Mouse (Mus musculus): ENCODE results near the gene Stk31.
A peak's percentile ranks its signal among the peaks of the same experiment; 100 is the strongest.
"Not testable (repeated sequence)": the region's sequence is repeated elsewhere in the genome, so short reads cannot be mapped to it uniquely, and the experiment has no call there.

The Stk31 gene

DNA sequence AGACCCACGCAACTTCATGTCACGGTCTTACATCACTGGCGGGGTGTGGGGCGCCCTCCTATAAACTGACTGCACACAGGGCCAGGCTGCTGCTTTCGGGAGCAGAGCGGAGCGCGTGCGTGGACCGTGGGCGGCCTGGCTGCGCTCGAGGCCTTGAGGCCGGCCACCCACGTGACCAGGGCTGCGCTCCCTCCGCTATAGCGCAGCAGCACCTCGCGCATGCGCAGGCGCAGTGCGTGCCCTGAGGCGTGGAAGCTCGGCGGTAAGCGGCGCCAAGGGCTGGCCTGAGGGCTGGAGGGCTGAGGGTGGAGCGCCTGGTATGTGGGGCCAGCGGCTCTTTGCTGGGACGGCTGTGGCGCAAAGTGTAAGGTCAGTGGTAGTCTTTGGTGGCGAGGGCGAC is at the start of gene Stk31:
TSS of gene Stk31 (plus strand) at position 289 of the 400 bp plus-strand sequence.
- no peak for DNase-seq (ENCODE audit: low spot score in 2 of 2)

DNA sequence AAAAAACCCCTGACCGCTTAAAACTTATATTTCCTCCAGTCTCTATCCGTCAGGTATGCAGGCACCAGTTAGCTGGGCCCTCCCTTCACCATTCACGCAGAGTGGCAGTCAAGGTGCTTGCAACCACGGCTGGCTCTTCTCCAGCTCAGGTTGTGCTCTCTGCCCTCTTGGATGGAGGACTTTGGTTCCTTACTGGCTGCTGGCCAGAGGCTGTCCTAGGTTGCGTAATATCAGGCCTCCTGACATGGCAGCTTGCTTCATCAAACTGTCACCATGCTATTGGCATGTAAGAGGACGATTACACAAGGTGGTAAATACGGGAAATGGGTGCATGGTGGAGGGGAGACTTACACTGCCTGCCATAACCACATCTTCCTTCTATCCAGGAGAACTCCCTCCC is 45.6 kb upstream of the Stk31 start:
- DNase-seq (ENCODE audit: low spot score in 2 of 2), result no peak

DNA sequence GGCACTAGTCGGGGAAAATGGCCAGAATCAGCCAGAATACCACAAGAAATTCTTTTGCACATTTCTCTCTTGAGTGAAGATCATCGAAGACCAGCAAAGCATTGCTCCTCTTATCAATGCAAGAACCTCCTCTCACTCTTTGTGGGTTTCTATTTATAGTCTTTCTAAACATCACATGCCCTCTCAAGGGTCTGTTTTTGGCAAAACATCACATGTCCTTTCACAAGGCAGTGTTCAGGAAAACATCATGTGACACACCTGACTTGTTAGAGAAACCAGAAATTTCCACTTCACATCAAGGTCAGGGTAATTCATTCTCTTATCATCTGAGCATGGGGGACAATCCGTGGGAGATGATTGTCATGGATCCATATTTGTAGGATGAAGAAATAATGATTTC is 40.8 kb upstream of the Stk31 start:
- no peak for DNase-seq (ENCODE audit: low spot score in 2 of 2)

- no peak for DNase-seq (ENCODE audit: low spot score in 2 of 2)
These were observed 40.2 kb upstream of the Stk31 start for GRCm38 (mm10) chr6:49355171-49355570.

GRCm38 (mm10) chr6:49360420-49360819 is 35.0 kb upstream of the Stk31 start:
- peak in 1 of 2 experiments; percentile 11 for DNase-seq (ENCODE audit: low spot score in 2 of 2)

DNA sequence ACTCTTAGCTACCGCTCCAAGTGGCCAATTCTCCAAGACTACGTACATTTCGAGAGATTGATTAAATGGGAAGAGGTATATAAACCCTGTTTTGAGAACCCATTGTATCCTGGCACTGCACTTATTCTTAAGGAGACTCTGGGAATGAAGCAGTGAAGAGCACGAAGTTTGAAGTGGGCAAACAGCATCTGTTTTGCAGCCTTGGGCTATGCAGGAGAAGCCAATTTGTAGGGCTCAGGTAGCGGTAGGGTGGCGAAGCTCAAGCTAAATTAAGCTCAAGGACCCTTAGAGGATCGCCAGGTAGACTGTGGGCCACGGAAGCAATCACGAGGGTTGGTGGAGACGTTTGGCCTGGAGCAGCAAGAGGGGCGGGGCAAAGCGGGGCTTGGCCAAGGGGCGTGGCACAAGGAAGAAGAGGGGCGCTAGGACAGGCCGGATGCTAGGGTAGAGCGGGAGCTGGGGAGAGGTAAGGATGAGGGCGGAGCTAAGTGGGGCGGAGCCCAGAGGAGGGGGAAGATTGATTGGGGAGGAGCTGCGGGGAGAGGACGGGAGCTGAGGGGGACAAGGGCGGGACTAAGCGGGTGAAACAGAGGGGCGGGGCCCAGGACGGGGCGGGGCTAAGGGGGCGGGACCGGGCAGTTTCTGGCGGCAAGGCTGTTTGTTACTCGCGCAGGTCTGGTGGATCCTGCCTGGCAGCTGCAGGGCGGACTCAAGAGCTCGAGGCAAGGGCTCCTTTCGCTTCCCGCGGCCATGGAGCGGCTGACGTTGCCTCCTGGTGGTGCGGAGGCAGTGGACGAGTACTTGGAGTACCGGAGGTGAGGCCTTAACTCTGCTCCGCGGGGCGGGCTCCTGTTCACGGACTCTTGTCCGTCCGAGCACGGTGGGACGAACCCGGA is 28.0 kb upstream of the Stk31 start, which contains the start of gene Fam221a:
TSS of gene Fam221a (plus strand) at position 581 of the 896 bp plus-strand sequence.
- peak; percentile 92 to 96 for DNase-seq (ENCODE audit: low spot score in 2 of 2)

DNA sequence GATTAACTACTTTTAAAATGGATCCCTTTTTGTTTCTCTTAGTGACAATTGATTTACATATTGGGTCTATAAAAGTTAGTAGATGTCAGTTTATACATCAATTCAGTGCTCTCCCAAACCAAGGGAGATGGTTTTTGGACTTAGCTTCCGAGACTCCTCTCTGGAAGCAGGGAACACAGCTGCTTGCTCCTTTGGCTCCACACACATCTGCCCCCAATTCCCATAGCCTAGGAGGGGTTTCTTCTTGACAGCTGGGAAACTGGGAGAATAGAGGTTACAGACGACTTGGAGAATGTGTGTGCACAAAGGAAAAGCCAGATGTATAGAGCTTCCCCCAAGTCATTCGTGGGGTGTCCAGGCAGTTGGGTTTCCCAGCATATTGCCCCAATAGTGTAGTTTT is 27.2 kb upstream of the Stk31 start:
- no peak for DNase-seq (ENCODE audit: low spot score in 2 of 2)

- no peak for DNase-seq (ENCODE audit: low spot score in 2 of 2)
These were observed 22.7 kb upstream of the Stk31 start for GRCm38 (mm10) chr6:49372705-49373104.

- DNase-seq (ENCODE audit: low spot score in 2 of 2), result no peak
These were observed 21.5 kb upstream of the Stk31 start for GRCm38 (mm10) chr6:49373943-49374342.

GRCm38 (mm10) chr6:49378328-49378727 is 17.1 kb upstream of the Stk31 start:
- DNase-seq (ENCODE audit: low spot score in 2 of 2), result no peak

DNA sequence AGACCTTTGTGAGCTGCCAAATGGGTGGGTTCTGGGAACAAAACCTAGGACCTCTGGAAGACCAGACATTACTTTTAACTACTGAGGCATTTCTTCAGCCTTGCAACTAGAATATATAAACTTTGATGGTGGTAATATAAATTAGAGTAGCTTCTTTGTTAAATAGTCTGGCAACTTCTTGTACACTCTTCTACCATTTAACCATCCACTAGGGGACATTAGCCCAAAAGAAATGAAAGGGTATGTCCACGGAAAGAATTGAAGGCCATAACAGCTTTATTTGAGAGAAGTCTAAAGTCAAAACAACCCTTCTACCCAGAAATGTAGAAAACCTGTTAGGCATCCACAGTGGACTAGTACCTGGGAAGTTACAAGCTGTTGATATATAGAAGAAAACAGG is 1.1 kb upstream of the Stk31 start:
- no peak for DNase-seq (ENCODE audit: low spot score in 2 of 2)

DNA sequence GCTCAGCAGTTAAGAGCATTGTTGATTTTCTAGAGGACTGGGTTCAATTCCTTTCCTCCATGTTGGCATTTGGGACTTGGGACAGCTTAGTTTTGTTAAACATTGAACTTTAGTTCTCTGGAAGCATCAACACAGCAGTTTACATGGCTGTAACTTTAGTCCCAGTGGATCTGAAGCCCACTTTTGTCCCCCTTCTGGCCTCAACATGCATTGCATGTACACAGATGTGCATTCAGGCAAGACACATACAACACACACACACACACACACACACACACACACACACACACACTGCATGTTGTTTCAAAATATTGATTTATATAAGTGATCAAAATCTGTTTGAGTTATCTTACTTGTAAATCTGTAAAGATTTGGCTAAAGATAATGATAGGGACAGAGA is 2.1 kb downstream of the Stk31 start:
- DNase-seq (ENCODE audit: low spot score in 2 of 2), result peak in 1 of 2 experiments; percentile 21

GRCm38 (mm10) chr6:49398365-49398764 is 3.0 kb downstream of the Stk31 start:
- DNase-seq (ENCODE audit: low spot score in 2 of 2), result peak in 1 of 2 experiments; percentile 22

- no peak for DNase-seq (ENCODE audit: low spot score in 2 of 2)
These were observed 15.4 kb downstream of the Stk31 start for GRCm38 (mm10) chr6:49410830-49411229.

GRCm38 (mm10) chr6:49412967-49413366 is 17.6 kb downstream of the Stk31 start:
- DNase-seq (ENCODE audit: low spot score in 2 of 2), result not testable (repeated sequence)

DNA sequence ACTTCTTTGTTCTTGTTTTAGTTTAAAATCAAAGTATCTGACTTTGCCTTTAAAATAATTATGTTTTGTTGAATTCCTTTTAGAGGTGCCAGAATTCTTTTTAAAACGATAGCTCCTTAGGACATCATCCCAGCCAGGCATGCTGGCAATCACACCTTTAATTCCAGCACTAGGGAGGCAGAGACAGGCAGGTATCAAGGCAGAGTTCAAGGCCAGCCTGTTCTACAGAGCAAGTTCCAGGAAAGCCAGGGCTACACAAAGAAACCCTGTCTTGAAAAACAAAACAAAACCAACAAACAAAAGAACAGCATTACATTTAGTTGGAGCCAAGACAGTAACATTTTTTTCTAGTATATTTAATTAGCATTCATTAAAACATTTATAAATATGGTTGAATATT is 20.6 kb downstream of the Stk31 start:
- no peak for DNase-seq (ENCODE audit: low spot score in 2 of 2)

GRCm38 (mm10) chr6:49437306-49437705 is 41.9 kb downstream of the Stk31 start:
- DNase-seq (ENCODE audit: low spot score in 2 of 2), result no peak

- no peak for DNase-seq (ENCODE audit: low spot score in 2 of 2)
These were observed 62.7 kb downstream of the Stk31 start for GRCm38 (mm10) chr6:49458112-49458511.

DNA sequence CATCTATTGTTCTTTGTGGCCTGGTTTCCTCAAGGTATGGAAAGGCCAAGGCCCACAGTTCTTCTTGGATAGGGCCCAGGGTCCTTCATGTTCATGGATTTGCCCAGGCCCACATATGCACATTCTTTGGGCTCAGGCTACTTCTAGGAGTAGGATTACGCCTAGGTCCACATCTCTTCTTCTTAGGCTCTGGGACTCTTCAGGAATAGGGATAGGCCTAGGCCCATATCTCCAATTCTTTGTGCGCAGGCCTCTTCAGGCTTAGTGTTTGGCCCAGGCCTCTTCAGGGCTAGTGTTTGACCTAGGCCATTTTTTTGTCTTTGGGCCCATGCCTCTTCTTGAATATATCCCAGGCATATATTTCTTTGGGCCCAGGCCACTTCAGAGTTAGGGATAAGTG is 87.8 kb downstream of the Stk31 start:
- no peak for DNase-seq (ENCODE audit: low spot score in 2 of 2)

DNA sequence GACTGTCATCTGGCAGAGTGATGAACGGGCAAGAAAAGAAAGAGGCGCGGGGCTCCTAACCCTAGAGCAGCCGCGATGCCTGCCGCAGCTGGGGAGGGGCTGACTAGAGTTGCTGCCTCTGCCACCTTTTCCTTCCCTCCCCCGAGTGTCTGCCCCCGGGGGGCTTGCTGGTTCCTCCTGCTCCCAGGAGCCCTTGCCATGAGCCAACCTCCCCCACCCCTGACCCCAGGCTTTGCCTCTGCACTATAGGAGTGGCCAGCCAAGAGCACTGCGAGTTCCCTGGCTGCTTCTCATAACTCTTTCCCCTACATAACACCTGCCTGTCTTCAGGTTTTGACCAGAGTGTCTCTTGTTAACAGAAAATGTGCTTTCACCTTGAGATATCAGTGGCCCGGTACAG is 96.1 kb downstream of the Stk31 start:
- no peak for DNase-seq (ENCODE audit: low spot score in 2 of 2)

GRCm38 (mm10) chr6:49519053-49519452 is 123.6 kb downstream of the Stk31 start:
- DNase-seq (ENCODE audit: low spot score in 2 of 2), result peak; percentile 4 to 63
